Mouse (Mus musculus) stomach, postnatal 0 days (tissue): ENCODE measurements around the gene Efcc1.

ENCODE experiments used
- CTCF ChIP-seq: IDR thresholded peaks from 2 replicates; pipeline ENCODE4 v1.5.1; 2016; ENCODE audit warnings: antibody characterized with exemption, low read depth, mild to moderate bottlenecking, moderate library complexity
- EP300 ChIP-seq: optimal IDR thresholded peaks from 2 replicates; pipeline ENCODE3; 2016; ENCODE audit warnings: antibody characterized with exemption

DNA sequence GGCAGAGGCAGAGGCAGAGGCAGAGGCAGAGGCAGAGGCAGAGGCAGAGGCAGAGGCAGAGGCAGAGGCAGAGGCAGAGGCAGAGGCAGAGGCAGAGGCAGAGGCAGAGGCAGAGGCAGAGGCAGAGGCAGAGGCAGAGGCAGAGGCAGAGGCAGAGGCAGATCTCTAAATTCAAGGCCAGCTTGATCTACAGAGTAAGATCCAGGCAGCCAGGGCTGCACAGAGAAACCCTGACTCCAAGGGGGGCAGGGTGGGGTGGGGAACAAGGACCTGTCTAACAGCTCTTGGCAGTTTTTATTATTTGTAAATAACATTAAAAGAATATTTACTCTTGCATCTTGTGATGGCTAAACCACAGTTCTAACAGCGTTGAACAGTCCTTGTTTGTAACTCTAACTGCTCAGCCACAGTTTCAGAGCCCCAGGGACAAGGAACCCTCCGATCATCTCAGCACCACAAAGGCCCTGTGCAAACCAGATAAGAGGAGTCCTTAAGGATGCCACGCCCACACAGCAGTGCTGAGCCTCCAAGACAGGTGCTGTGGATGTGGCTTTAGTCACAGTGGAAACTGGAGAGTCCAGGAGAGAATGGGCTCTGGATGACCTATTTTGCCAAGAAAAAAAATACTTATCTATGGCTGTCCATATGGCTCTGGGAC, 45.0 kb downstream of the Efcc1 start:
- TF ChIP-seq CTCF (no peak), EP300 (no peak)
